Mouse (Mus musculus): Measurements from ENCODE around the gene Pkig.

The Pkig gene

DNA sequence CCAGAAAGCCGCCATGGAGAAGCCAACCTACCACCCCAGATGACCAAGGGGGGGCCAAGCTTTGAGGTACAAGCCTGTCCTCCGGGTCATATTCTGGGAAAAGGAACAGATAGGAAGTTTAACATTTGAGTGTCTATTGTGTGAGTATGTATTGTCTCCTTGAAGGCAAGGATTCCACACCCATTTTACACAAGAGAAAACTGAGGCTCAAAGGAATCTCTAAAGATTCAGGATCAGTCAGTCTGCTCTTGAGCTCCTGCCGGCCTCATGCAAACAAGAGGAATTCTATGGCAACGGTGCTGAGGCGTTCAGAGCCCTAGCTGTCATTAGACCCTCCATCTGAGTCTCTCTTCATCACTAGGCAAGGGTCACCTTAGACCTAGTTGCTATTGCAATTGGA, 84.5 kb downstream of the Pkig start:
- no peak for TF ChIP-seq GATA4 (IDR thresholded peaks at IDR 0.05; ENCODE audit: insufficient replicate concordance, low read length)

DNA sequence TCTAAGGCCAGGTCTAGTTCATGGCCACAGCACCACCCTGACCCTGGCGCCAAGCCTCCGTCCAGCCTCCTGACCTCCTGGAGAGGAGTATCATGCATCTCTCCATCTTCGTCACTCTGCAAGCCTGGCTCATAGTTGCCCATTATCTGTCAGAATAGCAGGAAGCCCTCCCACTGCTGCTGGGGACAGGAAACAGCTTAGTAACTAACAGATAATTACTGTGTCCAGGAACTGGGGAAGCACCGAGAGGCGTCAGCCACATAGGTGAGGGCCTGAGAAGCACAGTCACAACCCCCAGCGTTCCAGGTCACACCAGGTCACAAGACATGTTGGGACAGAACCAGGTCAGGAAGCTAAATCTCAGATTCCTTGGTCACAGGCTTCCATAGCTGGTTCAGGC, 85.2 kb downstream of the Pkig start:
- TF ChIP-seq GATA4 (IDR thresholded peaks at IDR 0.05; ENCODE audit: insufficient replicate concordance, low read length), result peak; percentile 59; the same call in 1 of the 2 replicates

DNA sequence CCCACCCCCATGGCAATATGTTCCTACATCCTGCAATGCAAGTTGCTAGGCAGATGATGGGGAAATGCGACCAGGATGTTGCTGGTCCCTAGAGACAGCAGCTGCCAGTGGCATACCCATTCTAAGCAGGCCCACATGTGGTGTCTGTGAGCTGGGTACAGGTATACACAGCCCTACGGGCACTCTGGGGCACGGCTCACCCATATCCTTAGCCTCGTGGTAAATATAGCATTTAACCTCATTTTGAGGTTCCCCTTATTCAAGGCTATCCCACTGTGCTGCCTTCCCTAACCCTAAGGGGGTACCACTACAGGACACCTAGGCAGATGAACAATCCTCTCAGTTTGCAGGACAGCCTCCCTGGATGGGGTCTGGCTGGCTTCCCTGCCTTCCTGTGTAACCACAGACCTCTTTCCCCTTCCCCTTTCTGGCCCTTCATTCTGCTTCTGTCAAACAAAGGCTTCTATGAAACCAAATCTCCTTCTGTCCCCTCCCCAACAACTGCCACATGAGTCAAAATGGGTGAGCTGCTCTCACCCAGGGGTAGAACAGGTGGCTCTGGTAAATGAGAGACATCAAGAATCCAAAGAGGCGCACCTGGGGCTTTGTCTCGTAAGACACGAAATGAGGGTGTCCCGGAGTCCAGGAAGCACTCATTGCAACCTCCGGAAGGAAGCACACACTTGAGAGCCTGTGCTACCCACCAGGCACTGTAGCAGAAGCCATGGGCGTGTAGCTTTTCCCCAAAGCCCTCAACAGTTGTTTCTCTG, 86.8 kb downstream of the Pkig start:
- no peak for TF ChIP-seq GATA4 (IDR thresholded peaks at IDR 0.05; ENCODE audit: insufficient replicate concordance, low read length)

DNA sequence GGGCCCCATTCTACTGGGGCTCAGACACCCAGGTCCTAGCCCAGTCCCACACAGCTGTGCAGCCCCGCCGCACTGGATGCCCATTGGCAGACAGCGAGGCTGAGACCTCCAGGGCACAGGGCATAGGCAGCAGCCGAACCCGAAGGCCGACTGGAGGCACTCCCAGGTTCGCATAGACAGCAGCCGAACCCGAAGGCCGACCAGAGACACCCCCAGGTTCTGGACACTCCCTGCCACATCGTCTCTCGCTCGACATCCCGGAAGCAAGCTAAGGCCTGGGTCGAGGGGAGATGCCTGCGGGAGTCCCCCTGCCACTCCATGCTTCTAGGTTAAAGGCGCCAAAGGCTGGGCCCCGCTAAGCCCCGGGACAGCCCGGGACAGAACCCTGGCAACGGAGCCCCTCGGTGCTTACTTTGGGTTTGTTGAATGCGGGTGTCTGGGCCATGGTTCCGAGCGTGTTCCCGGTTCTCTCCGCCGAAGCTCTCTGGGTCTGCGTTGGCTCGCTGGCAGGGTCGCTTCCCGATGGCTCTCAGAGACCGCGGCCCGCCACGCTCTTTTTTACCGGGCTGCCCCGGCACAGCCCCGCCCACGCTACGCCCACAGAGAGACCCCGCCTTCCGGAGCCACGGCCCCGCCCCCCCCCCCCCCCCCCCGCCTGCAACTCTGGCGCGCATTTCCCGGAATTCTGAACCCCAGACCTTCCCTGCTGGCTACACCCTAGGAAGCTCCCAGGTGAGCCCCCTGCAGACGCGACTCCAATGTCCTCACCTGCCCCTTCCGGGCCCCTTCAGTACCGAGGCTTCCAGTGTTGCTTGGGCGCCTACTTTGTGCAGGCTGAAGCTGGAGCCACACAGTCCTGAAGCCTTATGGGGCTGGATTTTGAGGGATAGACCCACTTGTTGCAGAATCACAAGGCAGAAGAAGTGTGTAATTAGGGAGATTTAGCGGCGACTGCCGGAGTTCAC, 91.7 kb downstream of the Pkig start, which contains the start of gene Ada:
Gene Ada (minus strand): TSS at position 593 of the 965 bp plus-strand sequence.
- TF ChIP-seq GATA4 (IDR thresholded peaks at IDR 0.05; ENCODE audit: insufficient replicate concordance, low read length), result no peak

DNA sequence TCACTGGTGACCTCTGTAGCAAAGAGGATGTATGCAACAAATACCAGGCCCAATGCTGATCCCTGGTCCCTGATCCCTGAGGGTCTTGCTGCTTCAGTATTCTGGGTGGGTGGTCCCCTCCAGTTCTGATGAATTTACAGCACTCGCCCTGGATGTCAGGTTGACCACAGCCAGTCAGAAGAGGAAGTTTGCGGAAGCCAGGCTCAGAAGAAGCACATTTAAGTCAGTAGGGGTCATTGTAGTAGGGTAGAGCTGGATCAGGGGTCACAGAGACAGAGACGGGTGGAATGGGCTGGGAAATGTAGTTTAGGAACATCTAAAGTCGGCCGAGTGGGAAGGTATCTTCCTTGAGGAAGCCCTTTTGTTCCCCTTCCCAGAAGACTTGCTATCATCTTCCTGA, 96.0 kb downstream of the Pkig start:
- no peak for TF ChIP-seq GATA4 (IDR thresholded peaks at IDR 0.05; ENCODE audit: insufficient replicate concordance, low read length)

DNA sequence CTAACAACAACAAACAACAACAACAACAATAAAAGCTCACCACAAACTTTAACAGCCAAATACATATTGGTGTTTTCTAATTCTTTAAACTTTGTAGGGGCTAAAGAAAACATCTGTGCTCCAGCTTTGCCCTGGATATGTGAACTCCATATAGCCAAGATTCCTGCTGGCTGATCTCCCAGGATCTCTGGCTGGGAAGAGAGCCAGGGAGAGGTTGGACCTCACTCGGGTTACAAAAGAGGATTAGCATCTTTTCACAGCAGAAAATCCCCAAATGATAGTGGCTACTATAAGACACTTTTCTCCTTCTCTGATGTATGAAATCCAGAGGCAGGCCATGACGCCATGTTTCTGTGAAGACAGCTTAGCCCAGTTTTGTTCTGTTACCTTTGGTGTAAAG, 98.5 kb downstream of the Pkig start:
- no peak for TF ChIP-seq GATA4 (IDR thresholded peaks at IDR 0.05; ENCODE audit: insufficient replicate concordance, low read length)

DNA sequence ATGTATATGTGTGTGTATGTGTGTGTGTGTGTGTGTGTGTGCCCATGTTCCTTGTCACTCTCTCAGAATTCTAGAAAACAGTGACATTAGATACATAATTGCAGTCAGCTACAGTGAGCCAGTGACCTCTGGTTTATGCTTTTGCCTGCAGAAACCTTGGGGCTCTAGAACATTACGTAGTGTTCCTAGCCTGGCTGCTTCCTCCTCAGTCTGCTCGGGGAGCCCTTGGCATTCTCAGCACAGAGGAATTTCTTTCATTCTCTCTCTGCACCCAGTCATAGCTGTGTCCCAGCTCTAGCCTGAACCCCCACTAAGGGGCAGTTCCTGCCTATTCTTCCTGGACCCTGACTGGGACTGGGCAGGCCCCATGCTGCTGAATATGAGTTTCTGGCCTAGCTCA, 100.0 kb downstream of the Pkig start:
- no peak for TF ChIP-seq GATA4 (IDR thresholded peaks at IDR 0.05; ENCODE audit: insufficient replicate concordance, low read length)

DNA sequence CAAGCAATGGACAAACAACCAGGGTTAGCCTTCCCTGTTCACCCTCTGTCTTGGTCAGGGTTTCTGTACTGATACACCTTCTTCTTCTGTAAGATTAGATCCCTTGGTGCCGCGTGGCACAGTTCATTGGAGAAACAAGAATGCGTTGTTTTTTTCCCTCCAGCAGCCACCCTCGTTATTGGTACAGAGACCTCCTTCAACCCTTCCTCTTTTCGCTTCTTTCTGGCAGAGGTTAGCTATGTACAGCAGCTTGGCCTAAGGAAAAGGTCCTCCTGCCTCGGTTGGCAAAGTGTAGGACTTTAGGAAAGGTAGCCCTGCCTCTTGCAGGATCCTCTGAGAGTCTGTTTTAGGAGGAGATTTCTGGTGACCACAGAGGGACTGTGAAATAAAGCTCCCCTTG, 102.4 kb downstream of the Pkig start:
- TF ChIP-seq GATA4 (IDR thresholded peaks at IDR 0.05; ENCODE audit: insufficient replicate concordance, low read length), result no peak

DNA sequence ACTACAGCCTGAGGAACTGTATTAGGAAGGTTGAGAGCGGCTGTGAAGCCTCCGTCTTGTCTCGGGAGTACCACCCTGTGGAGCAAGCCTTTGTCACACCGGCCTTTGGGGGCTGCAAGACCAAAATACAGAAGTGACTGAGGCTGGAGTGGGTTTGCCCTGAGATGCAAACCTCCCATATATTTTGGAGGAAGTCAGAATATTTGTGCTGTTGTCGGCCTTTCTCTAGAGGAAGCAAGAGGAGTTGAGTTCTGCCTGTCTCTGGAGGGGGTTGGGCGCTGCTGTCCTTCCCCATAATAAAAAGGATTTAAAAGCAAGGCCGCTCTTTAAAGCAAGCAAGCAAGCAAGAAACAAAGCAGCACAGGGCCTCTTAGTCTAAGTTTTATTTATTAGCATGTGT, 103.2 kb downstream of the Pkig start:
- no peak for TF ChIP-seq GATA4 (IDR thresholded peaks at IDR 0.05; ENCODE audit: insufficient replicate concordance, low read length)

DNA sequence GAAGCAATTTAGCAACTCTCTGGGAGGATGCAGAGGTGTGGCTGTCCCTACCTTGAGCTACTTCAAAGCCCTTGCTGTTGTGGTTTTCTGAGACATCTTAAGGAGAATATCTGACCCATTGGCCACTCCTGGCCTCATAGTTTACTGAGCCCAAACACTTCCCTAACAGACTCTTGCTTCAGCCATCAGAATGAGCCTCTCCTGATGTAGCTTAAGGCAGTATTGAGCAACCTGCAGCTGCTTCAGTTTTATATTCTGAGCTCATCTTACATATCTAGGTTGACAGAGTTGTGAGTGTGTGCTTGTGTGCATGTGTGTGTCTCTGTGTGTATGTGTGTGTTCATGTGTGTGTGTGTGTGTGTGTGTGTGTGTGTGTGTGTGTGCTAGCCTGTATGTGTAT, 108.1 kb downstream of the Pkig start:
- TF ChIP-seq GATA4 (IDR thresholded peaks at IDR 0.05; ENCODE audit: insufficient replicate concordance, low read length), result no peak

DNA sequence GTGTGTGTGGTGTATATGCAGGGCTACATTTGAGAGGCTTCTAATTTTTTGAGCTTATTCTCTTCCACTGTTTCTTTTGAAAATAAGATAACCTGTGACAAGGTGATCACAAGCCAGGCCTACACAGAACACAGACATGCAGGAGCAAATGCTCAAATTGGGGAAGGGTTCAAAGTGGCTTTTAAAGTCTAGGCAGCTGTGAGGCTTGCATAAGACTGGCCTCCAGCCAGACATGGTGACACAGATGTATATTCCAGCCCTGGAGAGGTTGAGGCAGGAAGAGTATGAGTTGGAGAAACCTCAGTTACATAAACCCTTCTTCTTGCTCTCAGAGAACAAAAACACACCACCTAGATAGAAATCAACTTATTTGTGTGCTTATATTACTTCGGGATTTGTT, 108.7 kb downstream of the Pkig start:
- TF ChIP-seq GATA4 (IDR thresholded peaks at IDR 0.05; ENCODE audit: insufficient replicate concordance, low read length), result no peak

DNA sequence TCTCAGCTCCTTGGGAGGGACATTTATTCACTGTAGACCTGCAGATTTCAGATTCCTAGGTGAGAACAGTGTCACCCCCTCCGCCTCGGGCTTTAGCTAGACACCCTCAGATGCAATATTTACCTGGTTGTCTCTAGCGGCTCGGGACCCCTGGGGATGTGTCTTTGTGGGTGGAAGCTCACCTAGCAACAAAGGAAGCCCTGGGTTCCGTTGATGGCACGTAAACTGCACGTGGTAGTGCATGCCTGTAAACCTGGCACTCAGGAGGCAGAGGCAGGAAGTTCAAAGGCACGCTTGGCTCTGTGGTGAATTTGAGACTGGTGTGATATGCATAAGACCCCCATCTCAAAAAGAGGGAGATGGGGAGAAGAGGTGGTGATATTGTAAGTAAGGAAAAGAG, 112.5 kb downstream of the Pkig start:
- TF ChIP-seq GATA4 (IDR thresholded peaks at IDR 0.05; ENCODE audit: insufficient replicate concordance, low read length), result no peak
